Mouse (Mus musculus) layer of hippocampus, adult 9-11 months (tissue): Measurements from ENCODE around the gene Klhl35.
"Not testable (repeated sequence)": the region's sequence is repeated elsewhere in the genome, so short reads cannot be mapped to it uniquely, and the experiment has no call there.

Source experiments
- DNase-seq: peaks from one replicate; pipeline ENCODE4 v3.0.0; 2022

Gene Klhl35

GRCm38 (mm10) chr7:99501148-99501547, 35.3 kb downstream of the Klhl35 start:
- no peak for DNase-seq

- no peak for DNase-seq
Observed at GRCm38 (mm10) chr7:99504556-99504955, 38.8 kb downstream of the Klhl35 start.

- DNase-seq = not testable (repeated sequence)
Observed at GRCm38 (mm10) chr7:99508187-99508586, 42.4 kb downstream of the Klhl35 start.

GRCm38 (mm10) chr7:99510087-99510501, 44.3 kb downstream of the Klhl35 start:
- DNase-seq = peak; percentile 84

GRCm38 (mm10) chr7:99516092-99516813, 50.4 kb downstream of the Klhl35 start:
- DNase-seq = no peak

GRCm38 (mm10) chr7:99516814-99517157, 51.0 kb downstream of the Klhl35 start:
- no peak for DNase-seq

- no peak for DNase-seq
Observed at GRCm38 (mm10) chr7:99518954-99519644, 53.3 kb downstream of the Klhl35 start.

- DNase-seq = no peak
Observed at GRCm38 (mm10) chr7:99523121-99523520, 57.3 kb downstream of the Klhl35 start.
